Mouse (Mus musculus): ENCODE data around the gene Oaz1.

The Oaz1 gene

DNA sequence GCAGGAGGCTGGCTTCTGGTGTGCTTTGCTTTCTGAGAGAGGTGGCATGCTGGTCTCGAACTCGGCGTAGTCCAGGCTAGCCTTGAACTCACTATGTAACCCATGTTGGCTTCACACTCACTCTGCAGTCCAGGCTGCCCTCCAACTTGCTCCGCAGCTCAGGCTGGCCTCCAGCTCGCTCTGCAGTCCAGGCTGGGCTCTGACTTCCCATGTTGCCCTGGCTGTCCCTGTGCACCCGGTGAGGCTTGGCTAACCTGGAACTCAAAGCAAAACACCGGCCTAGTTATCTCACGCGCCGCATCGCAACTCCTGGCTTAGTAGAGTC is 29.3 kb downstream of the Oaz1 start:
- DNase-seq: no peak

- no peak for DNase-seq
Measured at GRCm38 (mm10) chr10:80856267-80856666, 29.8 kb downstream of the Oaz1 start.

- DNase-seq: no peak
Measured at GRCm38 (mm10) chr10:80856908-80857307, 30.5 kb downstream of the Oaz1 start.

GRCm38 (mm10) chr10:80857386-80857785 is 30.9 kb downstream of the Oaz1 start:
- no peak for DNase-seq

- DNase-seq: no peak
Measured at GRCm38 (mm10) chr10:80857848-80858247, 31.4 kb downstream of the Oaz1 start.

GRCm38 (mm10) chr10:80858350-80858935 is 32.0 kb downstream of the Oaz1 start:
- no peak for DNase-seq

DNA sequence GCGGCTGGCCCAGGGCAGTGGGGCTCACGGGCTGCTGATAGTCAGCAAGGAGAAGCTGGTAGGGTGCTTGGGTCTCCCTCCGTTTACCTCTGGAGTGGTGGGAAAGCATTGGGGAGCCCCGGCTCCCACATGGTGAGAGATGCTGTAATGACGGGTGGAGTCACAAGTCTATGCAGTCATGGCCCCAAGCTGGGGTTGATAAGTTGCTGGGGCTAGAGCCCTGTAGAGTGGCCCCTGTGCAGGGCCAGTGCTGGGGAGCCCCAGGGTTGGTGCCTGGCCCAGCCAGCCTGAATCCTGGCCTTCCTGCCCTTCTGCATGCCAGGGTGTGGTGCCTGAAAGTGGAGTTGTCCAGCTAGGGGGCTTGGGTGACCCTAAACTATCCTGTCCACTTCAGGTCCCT is 35.8 kb downstream of the Oaz1 start:
- DNase-seq: no peak

- no peak for DNase-seq
Measured at GRCm38 (mm10) chr10:80864446-80864845, 38.0 kb downstream of the Oaz1 start.

GRCm38 (mm10) chr10:80870993-80871392 is 44.5 kb downstream of the Oaz1 start:
- DNase-seq: peak; percentile 83

DNA sequence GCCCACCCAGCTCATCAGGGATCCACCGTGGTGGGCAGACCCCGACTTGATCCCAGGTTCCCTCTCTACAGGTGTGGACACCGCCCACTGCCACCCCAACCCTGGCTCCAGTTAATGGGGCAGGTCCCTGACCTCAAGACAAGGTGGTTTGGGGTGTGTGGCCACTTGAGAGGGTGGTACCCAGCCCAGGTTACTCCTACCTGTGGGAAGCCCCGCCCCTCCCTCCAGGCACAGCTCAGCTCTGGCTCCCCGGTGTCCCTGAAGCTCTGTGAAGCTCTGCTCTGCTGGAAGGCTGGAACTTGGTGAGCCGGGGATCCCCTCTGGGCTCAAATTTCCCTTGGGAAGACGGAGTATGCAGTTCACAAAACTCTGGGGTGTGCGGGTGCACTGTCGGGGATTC is 45.1 kb downstream of the Oaz1 start, which contains the start of gene Tmprss9:
Gene Tmprss9, plus strand, starts transcription at position 268 of the 400 bp plus-strand sequence.
- DNase-seq: peak; percentile 20

DNA sequence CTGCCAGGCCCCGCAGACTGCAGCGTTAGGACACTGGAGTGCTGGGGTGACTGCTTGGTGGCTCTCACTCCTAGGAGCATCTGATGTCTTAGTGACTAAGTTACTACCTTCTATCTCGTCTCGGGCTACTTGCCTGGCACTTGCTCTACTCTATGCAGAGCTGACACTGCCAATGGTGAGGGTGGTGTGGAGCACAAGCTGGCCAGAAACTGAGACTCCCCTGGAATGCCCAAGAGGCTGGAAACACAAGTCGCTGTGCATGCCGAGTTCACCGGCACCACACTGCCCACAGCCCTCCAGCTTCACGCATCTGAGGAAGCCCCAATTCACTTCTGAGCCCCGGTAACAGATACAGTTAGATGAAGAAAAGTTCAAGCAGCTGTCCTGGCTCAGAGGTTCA is 47.6 kb downstream of the Oaz1 start:
- DNase-seq: no peak

DNA sequence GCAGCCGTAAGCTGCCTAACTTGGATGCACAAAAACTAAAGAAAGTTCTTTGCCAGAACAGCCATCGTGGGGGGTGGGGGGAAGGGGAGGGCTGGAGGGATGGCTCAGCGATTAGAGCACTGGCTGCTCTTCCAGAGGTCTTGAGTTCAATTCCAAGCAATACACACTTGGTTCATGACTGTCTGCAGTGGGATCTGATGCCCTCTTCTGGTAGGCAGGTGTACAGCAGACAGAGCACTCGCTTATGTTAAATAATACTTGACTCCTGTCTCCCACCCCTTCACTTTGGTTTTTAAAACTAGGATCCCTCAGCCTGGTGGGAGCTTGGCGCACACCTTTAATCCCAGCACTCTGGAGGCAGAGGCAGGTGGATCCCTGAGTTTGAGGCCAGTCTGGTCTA is 49.6 kb downstream of the Oaz1 start:
- DNase-seq: peak; percentile 38

- no peak for DNase-seq
Measured at GRCm38 (mm10) chr10:80876594-80876993, 50.1 kb downstream of the Oaz1 start.

Measured in kidney, adult 11 months (tissue).